Mouse (Mus musculus): ENCODE measurements around the gene Pex26. TPM values are rescaled to one million over a fixed set of nuclear protein-coding genes. Genes with fewer than 3 reads are reported as not detected.

The Pex26 gene
- polyA plus RNA-seq, 1 experiment = 13.5 TPM

- WGBS = 76% methylated on average over 7 of the region's 7 CpGs
- DNase-seq = no peak
- Histone ChIP-seq H3K4me3 (replicated peaks; ENCODE audit: extremely low read depth, low read depth, low read length) (no peak overlapping the region), H3K4me1 (ENCODE audit: control insufficient read depth, insufficient read depth, low read length) (no peaks in the 10 kb centered on the region)
- TF ChIP-seq POLR2A (IDR thresholded peaks at IDR 0.05; ENCODE audit: borderline replicate concordance, extremely low read depth, low read depth, low read length) (no peak), CTCF (IDR thresholded peaks at IDR 0.05; ENCODE audit: insufficient read depth, low read length) (no peak)
Measured at GRCm38 (mm10) chr6:121177118-121177708, 6.3 kb upstream of the Pex26 start.

GRCm38 (mm10) chr6:121178700-121179358 is 4.6 kb upstream of the Pex26 start:
- TF ChIP-seq POLR2A (IDR thresholded peaks at IDR 0.05; ENCODE audit: borderline replicate concordance, extremely low read depth, low read depth, low read length) (no peak), CTCF (IDR thresholded peaks at IDR 0.05; ENCODE audit: insufficient read depth, low read length) (peak; percentile 36; the same call in 1 of the 2 replicates)
- Histone ChIP-seq H3K4me3 (replicated peaks; ENCODE audit: extremely low read depth, low read depth, low read length) (no peak overlapping the region), H3K4me1 (ENCODE audit: control insufficient read depth, insufficient read depth, low read length) (no peaks in the 10 kb centered on the region)
- WGBS = 58% methylated on average over 7 of the region's 7 CpGs
- DNase-seq = no peak

GRCm38 (mm10) chr6:121179846-121180245 is 3.6 kb upstream of the Pex26 start:
- TF ChIP-seq CTCF (IDR thresholded peaks at IDR 0.05; ENCODE audit: insufficient read depth, low read length) = no peak
- no peak for TF ChIP-seq POLR2A (IDR thresholded peaks at IDR 0.05; ENCODE audit: borderline replicate concordance, extremely low read depth, low read depth, low read length)
- DNase-seq = no peak
- 62% methylated on average over 7 of the region's 7 CpGs for WGBS
- no peak overlapping the region for H3K4me3 ChIP-seq (replicated peaks; ENCODE audit: extremely low read depth, low read depth, low read length)
- peaks cover 4% of the 10 kb centered on the region; the same call in 1 of the 2 replicates for H3K4me1 ChIP-seq (ENCODE audit: control insufficient read depth, insufficient read depth, low read length)

- WGBS = 2% methylated on average over 35 of the region's 35 CpGs
- peaks cover 8% of the 10 kb centered on the region for H3K4me1 ChIP-seq (ENCODE audit: control insufficient read depth, insufficient read depth, low read length)
- TF ChIP-seq CTCF (IDR thresholded peaks at IDR 0.05; ENCODE audit: insufficient read depth, low read length) (peak; percentile 69), POLR2A (IDR thresholded peaks at IDR 0.05; ENCODE audit: borderline replicate concordance, extremely low read depth, low read depth, low read length) (no peak)
- H3K4me3 ChIP-seq (replicated peaks; ENCODE audit: extremely low read depth, low read depth, low read length) = peak overlapping the region; percentile 74
- peak; percentile 55 for DNase-seq
Measured at GRCm38 (mm10) chr6:121184198-121185140, 1.0 kb downstream of the Pex26 start.

GRCm38 (mm10) chr6:121185232-121185631 is 1.8 kb downstream of the Pex26 start:
- DNase-seq = no peak
- H3K4me3 ChIP-seq (replicated peaks; ENCODE audit: extremely low read depth, low read depth, low read length) = no peak overlapping the region
- H3K4me1 ChIP-seq (ENCODE audit: control insufficient read depth, insufficient read depth, low read length) = peaks cover 8% of the 10 kb centered on the region
- TF ChIP-seq POLR2A (IDR thresholded peaks at IDR 0.05; ENCODE audit: borderline replicate concordance, extremely low read depth, low read depth, low read length) (no peak), CTCF (IDR thresholded peaks at IDR 0.05; ENCODE audit: insufficient read depth, low read length) (no peak)
- 67% methylated on average over 8 of the region's 8 CpGs for WGBS

- 52% methylated on average over 11 of the region's 11 CpGs for WGBS
- Histone ChIP-seq H3K4me3 (replicated peaks; ENCODE audit: extremely low read depth, low read depth, low read length) (no peak overlapping the region), H3K4me1 (ENCODE audit: control insufficient read depth, insufficient read depth, low read length) (no peaks in the 10 kb centered on the region; the same call in 1 of the 2 replicates)
- DNase-seq = no peak
- TF ChIP-seq POLR2A (IDR thresholded peaks at IDR 0.05; ENCODE audit: borderline replicate concordance, extremely low read depth, low read depth, low read length) (no peak), CTCF (IDR thresholded peaks at IDR 0.05; ENCODE audit: insufficient read depth, low read length) (no peak)
Measured at GRCm38 (mm10) chr6:121191261-121192009, 8.0 kb downstream of the Pex26 start.

- no peak for TF ChIP-seq CTCF (IDR thresholded peaks at IDR 0.05; ENCODE audit: insufficient read depth, low read length)
- WGBS = 77% methylated on average over 13 of the region's 13 CpGs
- DNase-seq = no peak
- no peaks in the 10 kb centered on the region; the same call in 1 of the 2 replicates for H3K4me1 ChIP-seq (ENCODE audit: control insufficient read depth, insufficient read depth, low read length)
- no peak overlapping the region for H3K4me3 ChIP-seq (replicated peaks; ENCODE audit: extremely low read depth, low read depth, low read length)
Measured at GRCm38 (mm10) chr6:121194061-121194955, 10.8 kb downstream of the Pex26 start.

Data from lung, adult 2 months (tissue).